ENCODE assay signal across 28 mouse cellular contexts in genomic region chr8:115228903-115229302, GRCm38 (mm10).
DNase-seq lines count a peak whose midpoint lies in the region; ATAC-seq and TF ChIP-seq lines count a peak whose summit lies in the region.
"Had no signal": no experiment of that assay in that cellular context is flagged by ENCODE, and none has a peak within 500 bp of the region (broad histone marks: within the 10 kb centered on the region; RNA-seq: fewer than 3 reads in every experiment).

No protein-coding gene starts in this region.

- H3K27me3 ChIP-seq in spleen, adult 2 months (ENCODE audit: control insufficient read depth, insufficient read depth, low read length), result no peaks in the 10 kb centered on the region
- no peaks in the 10 kb centered on the region for H3K27me3 ChIP-seq in splenic B cell, adult 2 months (ENCODE audit: control insufficient read depth, insufficient read depth, low read length, poor library complexity, severe bottlenecking)
- no peaks in the 10 kb centered on the region for H3K27me3 ChIP-seq in intestine, postnatal 0 days (replicated peaks; ENCODE audit: control insufficient read depth, insufficient read depth, low read length)
- no peaks in the 10 kb centered on the region for H3K27me3 ChIP-seq in kidney, adult 2 months (replicated peaks; ENCODE audit: control insufficient read depth, insufficient read depth, low read length)
- H3K27me3 ChIP-seq: embryonic facial prominence, embryonic 15.5 days; forebrain, embryonic 15.5 days; heart, embryonic 12.5 days; hindbrain, embryonic 12.5 days; liver, embryonic 12.5 days had no signal

- ATAC-seq in hematopoietic stem cell, adult 5-6 weeks (replicated peaks in 1 of 2; ENCODE audit: insufficient read depth in 1 of 2, low FRiP score in 2 of 2, low TSS enrichment in 1 of 2, low read depth in 1 of 2, poor library complexity in 2 of 2, severe bottlenecking in 2 of 2), result peak; percentile 70 to 73; a peak in 3 of 4 replicates
- ATAC-seq in intestine, postnatal 0 days, result no peak
- ATAC-seq: forebrain, embryonic 15.5 days; inflammation-experienced regulatory T-cells, adult 6 months; liver, embryonic 12.5 days; midbrain, embryonic 16.5 days had no signal

- peak overlapping the region; percentile 15; the same call in 1 of the 2 replicates for H3K4me3 ChIP-seq in spleen, adult 2 months (ENCODE audit: extremely low read depth, insufficient read depth, insufficient read length)
- H3K4me3 ChIP-seq in intestine, postnatal 0 days (ENCODE audit: low read depth, low read length), result no peak overlapping the region
- H3K4me3 ChIP-seq in gastrocnemius, adult 2 months, result no peak overlapping the region
- H3K4me3 ChIP-seq in kidney, adult 2 months (ENCODE audit: insufficient read depth, low read depth, low read length), result no peak overlapping the region
- H3K4me3 ChIP-seq: embryonic facial prominence, embryonic 15.5 days; forebrain, embryonic 15.5 days; heart, embryonic 12.5 days; hindbrain, embryonic 12.5 days; liver, embryonic 12.5 days; neural tube, embryonic 15.5 days had no signal

- peaks cover 21% of the 10 kb centered on the region for H3K4me1 ChIP-seq in spleen, adult 2 months (ENCODE audit: control insufficient read depth, insufficient read depth, insufficient read length)
- H3K4me1 ChIP-seq in intestine, postnatal 0 days (replicated peaks; ENCODE audit: control insufficient read depth, insufficient read depth, low read length), result no peaks in the 10 kb centered on the region
- no peaks in the 10 kb centered on the region; the same call in 1 of the 2 replicates for H3K4me1 ChIP-seq in kidney, adult 2 months (ENCODE audit: control insufficient read depth, insufficient read depth, low read length)
- H3K4me1 ChIP-seq: liver, embryonic 12.5 days had no signal

- no peak overlapping the region for H3K4me2 ChIP-seq in intestine, postnatal 0 days (replicated peaks; ENCODE audit: low read depth)
- H3K4me2 ChIP-seq: embryonic facial prominence, embryonic 15.5 days; forebrain, embryonic 15.5 days; heart, embryonic 12.5 days; hindbrain, embryonic 12.5 days; liver, embryonic 12.5 days; lung, embryonic 14.5 days; neural tube, embryonic 15.5 days had no signal

- no peaks in the 10 kb centered on the region for H3K9me3 ChIP-seq in intestine, postnatal 0 days (ENCODE audit: control insufficient read depth)
- H3K9me3 ChIP-seq: embryonic facial prominence, embryonic 15.5 days; forebrain, embryonic 15.5 days; heart, embryonic 12.5 days; hindbrain, embryonic 12.5 days; liver, embryonic 12.5 days; neural tube, embryonic 15.5 days had no signal

- no peak overlapping the region for H3K9ac ChIP-seq in intestine, postnatal 0 days (ENCODE audit: low read depth, low read length)
- H3K9ac ChIP-seq: embryonic facial prominence, embryonic 15.5 days; forebrain, embryonic 15.5 days; heart, embryonic 12.5 days; hindbrain, embryonic 12.5 days; liver, embryonic 12.5 days; lung, embryonic 14.5 days; neural tube, embryonic 15.5 days had no signal

- WGBS in spleen, adult 2 months, result 23% methylated on average over 11 of the region's 11 CpGs
- 88% methylated on average over 11 of the region's 11 CpGs for WGBS in intestine, postnatal 0 days
- WGBS in kidney, adult 2 months, result 85% methylated on average over 11 of the region's 11 CpGs

- DNase-seq in spleen, adult 2 months (ENCODE audit: low read depth in 1 of 2, low spot score in 2 of 2), result no peak
- DNase-seq in spleen, postnatal 10 days (ENCODE audit: low spot score in 2 of 2), result no peak
- DNase-seq in splenic B cell, adult 2 months (ENCODE audit: low read depth, low spot score), result peak; percentile 17
- DNase-seq in thymus, postnatal 4 days, result peak; percentile 47
- no peak for DNase-seq in gastrocnemius, adult 2 months
- no peak for DNase-seq in kidney, adult 2 months
- DNase-seq: adrenal gland, adult 2 months; cerebellum, adult 18-20 months; cerebellum, postnatal 25 days; embryo, embryonic 11 days; gastrocnemius, postnatal 14 days; heart, adult 18-20 months; heart, postnatal 10 days; kidney, adult 9 months; kidney, postnatal 14 days; lung, embryonic 14.5 days; lung, postnatal 36 days; right cerebral cortex, postnatal 14 days had no signal

- intact Hi-C loops in gastrocnemius, adult 2 months (cut with DNase I), result no loop called here

- no peaks in the 10 kb centered on the region for H3K36me3 ChIP-seq in spleen, adult 2 months (ENCODE audit: control insufficient read depth, insufficient read depth, low read length)
- no peaks in the 10 kb centered on the region for H3K36me3 ChIP-seq in splenic B cell, adult 2 months (ENCODE audit: control insufficient read depth, insufficient read depth, low read length, poor library complexity, severe bottlenecking)
- H3K36me3 ChIP-seq in intestine, postnatal 0 days (ENCODE audit: control insufficient read depth, insufficient read depth), result no peaks in the 10 kb centered on the region
- no peaks in the 10 kb centered on the region for H3K36me3 ChIP-seq in kidney, adult 2 months (ENCODE audit: control insufficient read depth, insufficient read depth, low read length)
- H3K36me3 ChIP-seq: embryonic facial prominence, embryonic 15.5 days; forebrain, embryonic 15.5 days; heart, embryonic 12.5 days; hindbrain, embryonic 12.5 days; liver, embryonic 12.5 days; neural tube, embryonic 15.5 days had no signal

- no peak for TF ChIP-seq CTCF in spleen, adult 2 months (IDR thresholded peaks at IDR 0.05; ENCODE audit: extremely low read depth, insufficient read depth, insufficient read length, insufficient replicate concordance)
- TF ChIP-seq CTCF in intestine, postnatal 0 days (IDR thresholded peaks at IDR 0.05; ENCODE audit: low read depth), result no peak
- TF ChIP-seq CTCF in gastrocnemius, adult 2 months (IDR thresholded peaks at IDR 0.05), result no peak
- TF ChIP-seq CTCF in kidney, adult 2 months (conservative IDR thresholded peaks at IDR 0.05; ENCODE audit: insufficient read depth, insufficient read length, low read depth, low read length), result no peak

- H3K27ac ChIP-seq in spleen, adult 2 months (ENCODE audit: insufficient read depth, low read length), result no peak overlapping the region
- no peak overlapping the region for H3K27ac ChIP-seq in intestine, postnatal 0 days (ENCODE audit: low read depth, low read length)
- H3K27ac ChIP-seq in gastrocnemius, adult 2 months, result no peak overlapping the region
- H3K27ac ChIP-seq in kidney, adult 2 months (ENCODE audit: insufficient read depth, low read depth, low read length), result no peak overlapping the region
- H3K27ac ChIP-seq: embryonic facial prominence, embryonic 15.5 days; forebrain, embryonic 15.5 days; hindbrain, embryonic 12.5 days; liver, embryonic 12.5 days; neural tube, embryonic 15.5 days had no signal

- no peak for TF ChIP-seq POLR2A in spleen, adult 2 months (IDR thresholded peaks at IDR 0.05; ENCODE audit: low read depth, low read length)
- no peak for TF ChIP-seq POLR2A in kidney, adult 2 months (IDR thresholded peaks at IDR 0.05; ENCODE audit: low read depth, low read length)

Comparison
In these comparisons a context has a peak if more than half of its experiments do, and no peak if none do; other contexts are left out.
1. DNase-seq: peak in splenic B cell, adult 2 months (single experiment) and thymus, postnatal 4 days (single experiment); none in spleen, adult 2 months (0 of 2), spleen, postnatal 10 days (0 of 2), gastrocnemius, adult 2 months (single experiment) and kidney, adult 2 months (single experiment).